Mouse (Mus musculus) testis, adult 2 months (tissue): ENCODE measurements at regions not wholly inside any gene's neighbourhood (a gene's known extent, or its start where the extent isn't known, plus 50 kb on each side); places are given as distances from the start of the nearest gene placed in this dataset.

Source experiments
- H3K27ac ChIP-seq: fragments of 200-500 bp; 2 replicates; pipeline ENCODE4 v1.5.1; 2012; ENCODE audit warnings: low read depth, low read length; ENCODE audit not compliant: control insufficient read depth, insufficient read depth
- H3K27me3 ChIP-seq: fragments of 200-500 bp; 2 replicates; pipeline ENCODE4 v1.6.1; 2012; ENCODE audit warnings: mild to moderate bottlenecking, low read length, moderate library complexity; ENCODE audit not compliant: control insufficient read depth, insufficient read depth
- H3K36me3 ChIP-seq: fragments of 200-500 bp; 2 replicates; pipeline ENCODE4 v1.6.1; 2012; ENCODE audit warnings: mild to moderate bottlenecking, low read length; ENCODE audit not compliant: control insufficient read depth, insufficient read depth
- H3K4me1 ChIP-seq: fragments of 200-500 bp; 2 replicates; pipeline ENCODE4 v1.6.1; 2012; ENCODE audit warnings: low read length; ENCODE audit not compliant: control insufficient read depth, insufficient read depth
- H3K4me3 ChIP-seq: fragments of 200-500 bp; 2 replicates; pipeline ENCODE4 v1.5.1; 2012; ENCODE audit warnings: low read depth, mild to moderate bottlenecking, low read length, moderate library complexity, mixed read lengths; ENCODE audit not compliant: control insufficient read depth
- CTCF ChIP-seq: fragments of 200-500 bp; IDR thresholded peaks from 2 replicates; pipeline ENCODE4 v1.5.1; 2012; ENCODE audit warnings: low read depth, mild to moderate bottlenecking, inconsistent platforms, low read length, moderate library complexity; ENCODE audit not compliant: control insufficient read depth, insufficient read depth, insufficient replicate concordance
- POLR2A ChIP-seq: fragments of 200-500 bp; IDR thresholded peaks from 2 replicates; pipeline ENCODE4 v1.6.1; 2012; ENCODE audit warnings: low read depth, mild to moderate bottlenecking, inconsistent platforms, low read length, moderate library complexity; ENCODE audit not compliant: control insufficient read depth

GRCm38 (mm10) chr6:50013067-50013466 lies 97.0 kb upstream of the Mpp6 start:
- H3K27ac ChIP-seq: no peak overlapping the region
- TF ChIP-seq CTCF: no peak
- TF ChIP-seq POLR2A: no peak
- H3K27me3 ChIP-seq: no peaks in the 10 kb centered on the region
- H3K36me3 ChIP-seq: no peaks in the 10 kb centered on the region
- H3K4me1 ChIP-seq: no peaks in the 10 kb centered on the region; the same call in 1 of the 2 replicates
- H3K4me3 ChIP-seq: no peak overlapping the region

GRCm38 (mm10) chr6:50013842-50014241 lies 96.2 kb upstream of the Mpp6 start:
- TF ChIP-seq CTCF: no peak
- TF ChIP-seq POLR2A: no peak
- H3K27ac ChIP-seq: no peak overlapping the region
- no peaks in the 10 kb centered on the region; the same call in 1 of the 2 replicates for H3K4me1 ChIP-seq
- no peaks in the 10 kb centered on the region for H3K36me3 ChIP-seq
- H3K4me3 ChIP-seq: no peak overlapping the region
- H3K27me3 ChIP-seq: no peaks in the 10 kb centered on the region

GRCm38 (mm10) chr6:50027981-50028380 lies 82.1 kb upstream of the Mpp6 start:
- no peaks in the 10 kb centered on the region for H3K27me3 ChIP-seq
- no peak overlapping the region for H3K4me3 ChIP-seq
- H3K4me1 ChIP-seq: no peaks in the 10 kb centered on the region
- H3K27ac ChIP-seq: no peak overlapping the region
- no peaks in the 10 kb centered on the region for H3K36me3 ChIP-seq
- TF ChIP-seq POLR2A (no peak), CTCF (no peak)

- Histone ChIP-seq H3K36me3 (no peaks in the 10 kb centered on the region), H3K27ac (no peak overlapping the region), H3K4me3 (no peak overlapping the region), H3K4me1 (peaks cover 4% of the 10 kb centered on the region), H3K27me3 (no peaks in the 10 kb centered on the region)
- TF ChIP-seq POLR2A (no peak), CTCF (no peak)
Observed at GRCm38 (mm10) chr6:50029895-50030515, 80.0 kb upstream of the Mpp6 start.

- Histone ChIP-seq H3K27me3 (no peaks in the 10 kb centered on the region), H3K27ac (no peak overlapping the region), H3K4me3 (no peak overlapping the region), H3K36me3 (no peaks in the 10 kb centered on the region), H3K4me1 (peaks cover 4% of the 10 kb centered on the region)
- TF ChIP-seq CTCF: no peak
- no peak for TF ChIP-seq POLR2A
Observed at GRCm38 (mm10) chr6:50031356-50031755, 78.7 kb upstream of the Mpp6 start.

- H3K4me3 ChIP-seq: no peak overlapping the region
- H3K4me1 ChIP-seq: peaks cover 4% of the 10 kb centered on the region
- TF ChIP-seq CTCF (no peak), POLR2A (no peak)
- no peaks in the 10 kb centered on the region for H3K27me3 ChIP-seq
- H3K36me3 ChIP-seq: no peaks in the 10 kb centered on the region
- no peak overlapping the region for H3K27ac ChIP-seq
Observed at GRCm38 (mm10) chr6:50032894-50033595, 77.0 kb upstream of the Mpp6 start.

GRCm38 (mm10) chr6:50037614-50038013 lies 72.4 kb upstream of the Mpp6 start:
- TF ChIP-seq CTCF: no peak
- TF ChIP-seq POLR2A: no peak
- Histone ChIP-seq H3K27ac (no peak overlapping the region), H3K4me1 (peaks cover 4% of the 10 kb centered on the region), H3K27me3 (no peaks in the 10 kb centered on the region), H3K4me3 (no peak overlapping the region), H3K36me3 (no peaks in the 10 kb centered on the region)
